Mouse (Mus musculus): ENCODE data around the gene Usp1. TPM values are rescaled to one million over a fixed set of nuclear protein-coding genes. Genes with fewer than 3 reads are reported as not detected.
"Not testable (repeated sequence)": the region's sequence is repeated elsewhere in the genome, so short reads cannot be mapped to it uniquely, and the experiment has no call there.

Usp1 gene
- total RNA-seq, 2 experiments from 2014 or later = 31.9 to 35.5 TPM

- not testable (repeated sequence) for DNase-seq
These were observed 56.4 kb downstream of the Usp1 start for GRCm38 (mm10) chr4:98979976-98980375.

DNA sequence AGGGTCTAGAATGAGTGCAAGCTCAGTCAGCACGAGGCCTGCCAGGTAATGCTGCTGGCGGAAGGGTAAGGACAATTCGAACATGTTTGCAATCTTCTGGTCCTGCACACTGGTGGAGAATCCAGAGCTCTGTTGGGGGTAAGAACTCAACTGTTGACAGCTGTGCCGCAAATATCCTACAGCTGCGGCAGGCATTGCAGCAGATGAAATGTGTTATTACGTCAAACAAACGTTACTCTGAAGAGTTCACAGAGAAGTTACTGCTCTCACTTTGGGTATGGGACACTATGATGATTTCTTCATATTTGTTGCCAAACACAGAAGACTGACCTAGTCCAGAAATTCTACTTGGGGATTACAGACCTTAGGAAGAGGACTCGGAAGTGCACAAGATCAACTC is 61.1 kb downstream of the Usp1 start:
- DNase-seq = no peak

Other genes with a start within 250 kb of the Usp1 start
- not detected for gene L1td1, start 197.1 kb upstream of the Usp1 start, total RNA-seq (2021)
- gene Kank4, start 106.3 kb upstream of the Usp1 start, total RNA-seq (2021) = 1 to 10 TPM; 2.4 to 3.3 TPM
- not detected for gene I0C0044D17Rik, start 100.0 kb upstream of the Usp1 start, total RNA-seq (2021)
- under 1 TPM in 1 of 2 experiments, not detected in 1; 0.43 TPM for gene Angptl3, start 107.1 kb downstream of the Usp1 start, total RNA-seq (2021)
- 10 to 100 TPM; 37.3 to 67.4 TPM for gene Dock7, start 197.1 kb downstream of the Usp1 start, total RNA-seq (2021)